Mouse (Mus musculus): ENCODE results near the gene Olfr106-ps. TPM values are rescaled to one million over a fixed set of nuclear protein-coding genes. Genes with fewer than 3 reads are reported as not detected.

Olfr106-ps gene
- total RNA-seq (2012; rRNA removed) (not detected in 2 replicates), total RNA-seq (2014; rRNA removed) (not detected in 2 replicates), polyA plus RNA-seq (2012; ENCODE audit: insufficient read length, low read depth) (not detected in 2 replicates)

- DNase-seq (ENCODE audit: extremely low read depth): no peak
- Histone ChIP-seq H3K4me1 (ENCODE audit: control insufficient read depth in 1 of 2, insufficient read depth in 2 of 2) (no peaks in the 10 kb centered on the region), H3K27ac (ENCODE audit: insufficient read depth, low read depth) (no peak within 1 kb of the TSS), H3K4me2 (ENCODE audit: insufficient read depth, low read depth, poor library complexity, severe bottlenecking) (no peak within 1 kb of the TSS), H3K9me3 (replicated peaks; ENCODE audit: low read length) (no peaks in the 10 kb centered on the region), H3K79me2 (replicated peaks; ENCODE audit: control insufficient read depth, extremely low read depth, insufficient read depth, poor library complexity, severe bottlenecking) (no peaks in the 10 kb centered on the region), H3K4me3 (replicated peaks in 1 of 3; ENCODE audit: low read depth in 2 of 3, low read length in 2 of 3, poor library complexity in 1 of 3) (no peak within 1 kb of the TSS), H3K9ac (ENCODE audit: insufficient read depth, low read depth) (no peak within 1 kb of the TSS), H3K27me3 (replicated peaks) (no peaks in the 10 kb centered on the region), H3K36me3 (replicated peaks in 1 of 2; ENCODE audit: control insufficient read depth in 1 of 2, insufficient read depth in 1 of 2, low read length in 1 of 2) (no peaks in the 10 kb centered on the region)
- dilution Hi-C loops (cut with MboI; ENCODE audit: extremely low pct_ligation_motif_present, extremely low pct_unique_long_range_greater_than_20kb, low sequenced_read_pairs) (no loop called here), in situ Hi-C loops (cut with MboI; ENCODE audit: low pct_ligation_motif_present, low pct_unique_long_range_greater_than_20kb, low sequenced_read_pairs) (no loop called here)
- no peak for TF ChIP-seq CTCF (conservative IDR thresholded peaks at IDR 0.05 in 1 of 2, IDR thresholded peaks at IDR 0.05 in 1 of 2; ENCODE audit: low read depth in 2 of 2, low read length in 2 of 2)
- no peak for TF ChIP-seq MAZ (IDR thresholded peaks at IDR 0.05; ENCODE audit: low read depth, low read length)
- no peak for TF ChIP-seq RAD21 (IDR thresholded peaks at IDR 0.05; ENCODE audit: low read depth, low read length)
- TF ChIP-seq POLR2A (IDR thresholded peaks at IDR 0.05; ENCODE audit: low read depth, low read length): no peak
- no peak for TF ChIP-seq POLR2AphosphoS2 (IDR thresholded peaks at IDR 0.05; ENCODE audit: low read depth, low read length)
Measured at GRCm38 (mm10) chr17:37390093-37390492, at the start of gene Olfr106-ps. Olfr106-ps (plus strand) TSS chr17:37390393.

- Histone ChIP-seq H3K36me3 (replicated peaks in 1 of 2; ENCODE audit: control insufficient read depth in 1 of 2, insufficient read depth in 1 of 2, low read length in 1 of 2) (no peaks in the 10 kb centered on the region), H3K4me3 (replicated peaks in 1 of 3; ENCODE audit: low read depth in 2 of 3, low read length in 2 of 3, poor library complexity in 1 of 3) (no peak within 1 kb of the TSS), H3K4me1 (ENCODE audit: control insufficient read depth in 1 of 2, insufficient read depth in 2 of 2) (no peaks in the 10 kb centered on the region), H3K9me3 (replicated peaks; ENCODE audit: low read length) (no peaks in the 10 kb centered on the region), H3K4me2 (ENCODE audit: insufficient read depth, low read depth, poor library complexity, severe bottlenecking) (no peak within 1 kb of the TSS), H3K27ac (ENCODE audit: insufficient read depth, low read depth) (no peak within 1 kb of the TSS), H3K27me3 (replicated peaks) (peaks cover 4% of the 10 kb centered on the region), H3K9ac (ENCODE audit: insufficient read depth, low read depth) (no peak within 1 kb of the TSS), H3K79me2 (replicated peaks; ENCODE audit: control insufficient read depth, extremely low read depth, insufficient read depth, poor library complexity, severe bottlenecking) (no peaks in the 10 kb centered on the region)
- in situ Hi-C loops (cut with MboI; ENCODE audit: low pct_ligation_motif_present, low pct_unique_long_range_greater_than_20kb, low sequenced_read_pairs) (no loop called here), dilution Hi-C loops (cut with MboI; ENCODE audit: extremely low pct_ligation_motif_present, extremely low pct_unique_long_range_greater_than_20kb, low sequenced_read_pairs) (no loop called here)
- no peak for TF ChIP-seq TBP (conservative IDR thresholded peaks at IDR 0.05; ENCODE audit: low read depth, low read length)
- no peak for TF ChIP-seq CHD2 (IDR thresholded peaks at IDR 0.05; ENCODE audit: low read length)
- TF ChIP-seq TCF12 (IDR thresholded peaks at IDR 0.05; ENCODE audit: low read depth, low read length): no peak
- no peak for TF ChIP-seq BHLHE40 (IDR thresholded peaks at IDR 0.05; ENCODE audit: low read depth, low read length)
- TF ChIP-seq ZNF384 (IDR thresholded peaks at IDR 0.05; ENCODE audit: low read depth, low read length): no peak
- TF ChIP-seq EP300 (IDR thresholded peaks at IDR 0.05; ENCODE audit: low read length): no peak
- TF ChIP-seq USF2 (conservative IDR thresholded peaks at IDR 0.05; ENCODE audit: low read depth, low read length): no peak
- no peak for TF ChIP-seq POLR2A (IDR thresholded peaks at IDR 0.05; ENCODE audit: low read depth, low read length)
- TF ChIP-seq MAZ (IDR thresholded peaks at IDR 0.05; ENCODE audit: low read depth, low read length): no peak
- TF ChIP-seq HCFC1 (IDR thresholded peaks at IDR 0.05; ENCODE audit: low read depth, low read length): no peak
- TF ChIP-seq IRF4 (IDR thresholded peaks at IDR 0.05; ENCODE audit: low read depth, low read length): no peak
- TF ChIP-seq MAX (IDR thresholded peaks at IDR 0.05; ENCODE audit: low read length): no peak
- TF ChIP-seq ETS1 (conservative IDR thresholded peaks at IDR 0.05; ENCODE audit: low read depth, low read length): no peak
- TF ChIP-seq GABPA (IDR thresholded peaks at IDR 0.05; ENCODE audit: insufficient replicate concordance, low read depth, low read length): no peak
- no peak for TF ChIP-seq SMC3 (IDR thresholded peaks at IDR 0.05; ENCODE audit: low read depth, low read length)
- TF ChIP-seq MAFK (IDR thresholded peaks at IDR 0.05; ENCODE audit: insufficient replicate concordance, low read length): no peak
- no peak for TF ChIP-seq RAD21 (IDR thresholded peaks at IDR 0.05; ENCODE audit: low read depth, low read length)
- TF ChIP-seq E2F4 (IDR thresholded peaks at IDR 0.05; ENCODE audit: insufficient replicate concordance, low read depth, low read length): no peak
- no peak for TF ChIP-seq CHD1 (IDR thresholded peaks at IDR 0.05; ENCODE audit: low read depth, low read length)
- DNase-seq (ENCODE audit: extremely low read depth): no peak
Measured at GRCm38 (mm10) chr17:37359282-37359681, 30.9 kb upstream of the Olfr106-ps start, which contains the start of gene Olfr104-ps. Olfr104-ps (plus strand) TSS chr17:37359582.
